Mouse (Mus musculus) lung, embryonic 14.5 days (tissue): ENCODE results near the gene Peli1. TPM values are rescaled to one million over a fixed set of nuclear protein-coding genes. Genes with fewer than 3 reads are reported as not detected.
"Not testable (repeated sequence)": the region's sequence is repeated elsewhere in the genome, so short reads cannot be mapped to it uniquely, and the experiment has no call there.

Source experiments
- ATAC-seq: fragments of 200-750 bp; cut with Nextera tagmentation; 2 replicates; pipeline ENCODE4 v1.8.0; 2017; ENCODE audit warnings: mild to moderate bottlenecking, moderate TSS enrichment, moderate library complexity; ENCODE audit not compliant: insufficient read depth
- DNase-seq: peaks from one replicate; pipeline ENCODE4 v3.0.0-alpha.2; 2015
- H3K27ac ChIP-seq: fragments of 300-500 bp; sonication (generic); 2 replicates; pipeline ENCODE4 v1.5.1; 2014; ENCODE audit warnings: low read depth, mild to moderate bottlenecking, moderate library complexity
- H3K27me3 ChIP-seq: fragments of 300-500 bp; sonication (generic); 2 replicates; pipeline ENCODE4 v1.6.1; 2014; ENCODE audit warnings: low read length, control low read depth; ENCODE audit not compliant: insufficient read depth
- H3K36me3 ChIP-seq: fragments of 300-500 bp; sonication (generic); 2 replicates; pipeline ENCODE4 v1.6.1; 2014; ENCODE audit warnings: control low read depth; ENCODE audit not compliant: insufficient read depth
- H3K4me1 ChIP-seq: fragments of 300-500 bp; sonication (generic); 2 replicates; pipeline ENCODE4 v1.6.1; 2014; ENCODE audit warnings: antibody characterized with exemption, control low read depth; ENCODE audit not compliant: insufficient read depth
- H3K4me2 ChIP-seq: fragments of 300-500 bp; sonication (generic); 2 replicates; pipeline ENCODE4 v1.6.1; 2014; ENCODE audit warnings: mild to moderate bottlenecking
- H3K4me3 ChIP-seq: fragments of 300-500 bp; sonication (generic); 2 replicates; pipeline ENCODE4 v1.5.1; 2014; ENCODE audit warnings: low read depth, low read length
- H3K9ac ChIP-seq: fragments of 300-500 bp; sonication (generic); 2 replicates; pipeline ENCODE4 v1.6.1; 2014
- H3K9me3 ChIP-seq: fragments of 300-500 bp; sonication (generic); 2 replicates; pipeline ENCODE4 v1.6.1; 2016; ENCODE audit warnings: low read depth, low read length, control low read depth
- CTCF ChIP-seq: IDR thresholded peaks from 2 replicates; pipeline ENCODE4 v1.5.1; 2016; ENCODE audit warnings: antibody characterized with exemption, low read depth
- WGBS: fragments of 180-500 bp; shearing (Covaris S2); extraction: QIAGEN DNeasy Blood & Tissue Kit; methylation state at CpG from one replicate; pipeline ENCODE4 v1.1.7; 2014; 5-methylcytosine and 5-hydroxymethylcytosine counted together
- polyA plus RNA-seq: library from polyadenylated mRNA; unstranded; fragments of >200 nt; fragmentation: Nextera tagmentation; extraction: Ambion mirVana; gene quantifications from 2 replicates; pipeline ENCODE4 v1.2.1, GENCODE M21; 2014

Gene Peli1
- polyA plus RNA-seq, 1 experiment from 2014 or later = 55.0 TPM

DNA sequence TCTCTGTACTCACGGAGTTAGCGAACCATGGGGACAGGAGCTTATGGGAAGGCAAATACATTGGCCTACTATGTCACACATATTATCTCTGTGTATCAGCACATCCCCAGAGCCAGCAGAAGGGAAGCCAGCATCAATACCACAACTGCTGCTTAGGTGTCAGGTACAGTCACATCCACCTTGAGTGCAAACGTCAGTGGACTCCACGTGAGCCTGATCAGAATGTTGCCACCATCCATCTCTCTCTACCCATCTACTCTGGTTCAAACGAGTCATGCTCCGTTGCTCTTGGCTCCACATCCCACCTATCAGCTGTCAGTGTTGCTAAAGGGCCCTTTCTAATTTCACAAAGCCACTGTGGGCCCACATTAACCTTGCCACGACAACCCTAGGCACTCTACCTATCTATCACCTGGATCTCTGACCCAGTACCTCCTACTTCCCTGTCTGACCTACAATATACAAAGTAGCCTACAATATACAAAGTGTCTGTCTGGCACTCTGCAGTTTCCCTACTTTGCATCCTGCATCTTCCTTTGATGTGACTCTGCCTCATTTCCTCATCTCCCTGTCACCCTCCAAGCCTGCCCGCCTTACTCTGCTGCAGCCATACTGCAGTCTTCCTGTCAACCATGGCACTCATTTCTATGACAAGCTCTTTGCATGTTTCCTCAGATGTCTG lies 73.4 kb downstream of the Peli1 start:
- peak; percentile 38; the same call in 1 of the 2 replicates for ATAC-seq
- H3K4me2 ChIP-seq = no peak overlapping the region
- TF ChIP-seq CTCF = no peak
- peak; percentile 26 for DNase-seq
- H3K27ac ChIP-seq = no peak overlapping the region; the same call in 1 of the 2 replicates
- H3K9ac ChIP-seq = no peak overlapping the region
- H3K36me3 ChIP-seq = no peaks in the 10 kb centered on the region
- H3K4me3 ChIP-seq = no peak overlapping the region
- 46% methylated on average over 8 of the region's 8 CpGs for WGBS
- H3K27me3 ChIP-seq = no peaks in the 10 kb centered on the region
- H3K9me3 ChIP-seq = 0 out of 2 replicates have a peak, but pooled peaks cover 3% of the 10 kb centered on the region
- peaks cover 19% of the 10 kb centered on the region for H3K4me1 ChIP-seq

DNA sequence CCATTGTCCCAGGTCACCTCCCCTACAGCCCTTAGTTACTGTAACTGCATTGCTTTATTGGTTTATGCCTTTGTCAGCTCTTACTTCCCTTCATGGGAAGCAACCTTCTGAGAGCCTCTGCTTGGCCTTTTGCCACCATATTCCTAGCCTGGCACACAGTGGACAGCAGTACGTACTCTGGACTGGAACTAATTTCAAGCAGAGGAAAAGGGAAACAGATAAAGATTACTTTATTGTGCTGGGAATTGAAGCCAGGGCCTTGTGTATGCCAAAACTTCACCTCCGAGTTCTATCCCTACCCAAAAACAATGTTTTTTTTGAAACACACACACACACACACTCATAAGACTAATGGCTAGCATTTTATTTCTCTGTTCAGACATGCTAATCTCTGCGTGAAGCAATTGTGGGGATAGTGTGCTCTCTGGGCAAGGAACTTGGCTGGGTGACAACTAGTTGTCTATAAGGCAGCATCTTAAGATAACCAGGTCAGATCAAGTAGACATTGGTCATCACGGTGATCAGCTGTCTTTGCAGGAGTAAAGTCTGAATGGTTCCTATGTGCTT lies 74.0 kb downstream of the Peli1 start:
- WGBS = 58% methylated on average over 4 of the region's 4 CpGs
- Histone ChIP-seq H3K4me2 (no peak overlapping the region), H3K27ac (peak overlapping the region; percentile 48; the same call in 1 of the 2 replicates), H3K9ac (no peak overlapping the region), H3K4me3 (no peak overlapping the region), H3K4me1 (peaks cover 19% of the 10 kb centered on the region), H3K27me3 (no peaks in the 10 kb centered on the region), H3K36me3 (no peaks in the 10 kb centered on the region), H3K9me3 (0 out of 2 replicates have a peak, but pooled peaks cover 3% of the 10 kb centered on the region)
- no peak for TF ChIP-seq CTCF
- ATAC-seq (no peak), DNase-seq (peak; percentile 54)

- TF ChIP-seq CTCF = no peak
- no peaks in the 10 kb centered on the region for H3K36me3 ChIP-seq
- 0 out of 2 replicates have a peak, but pooled peaks cover 3% of the 10 kb centered on the region for H3K9me3 ChIP-seq
- H3K4me3 ChIP-seq = no peak overlapping the region
- 85% methylated on average over 2 of the region's 2 CpGs for WGBS
- no peak overlapping the region for H3K4me2 ChIP-seq
- H3K27ac ChIP-seq = no peak overlapping the region
- DNase-seq (no peak), ATAC-seq (no peak)
- H3K9ac ChIP-seq = no peak overlapping the region
- no peaks in the 10 kb centered on the region for H3K27me3 ChIP-seq
- H3K4me1 ChIP-seq = peaks cover 19% of the 10 kb centered on the region
Measured at GRCm38 (mm10) chr11:21166495-21167096, 75.5 kb downstream of the Peli1 start.

- Histone ChIP-seq H3K9me3 (0 out of 2 replicates have a peak, but pooled peaks cover 3% of the 10 kb centered on the region), H3K9ac (no peak overlapping the region), H3K4me2 (no peak overlapping the region), H3K4me1 (peaks cover 8% of the 10 kb centered on the region), H3K27me3 (no peaks in the 10 kb centered on the region), H3K36me3 (no peaks in the 10 kb centered on the region), H3K27ac (no peak overlapping the region), H3K4me3 (no peak overlapping the region)
- DNase-seq (no peak), ATAC-seq (no peak)
- 61% methylated on average over 6 of the region's 6 CpGs for WGBS
- TF ChIP-seq CTCF = no peak
Measured at GRCm38 (mm10) chr11:21168828-21169607, 77.9 kb downstream of the Peli1 start.

DNA sequence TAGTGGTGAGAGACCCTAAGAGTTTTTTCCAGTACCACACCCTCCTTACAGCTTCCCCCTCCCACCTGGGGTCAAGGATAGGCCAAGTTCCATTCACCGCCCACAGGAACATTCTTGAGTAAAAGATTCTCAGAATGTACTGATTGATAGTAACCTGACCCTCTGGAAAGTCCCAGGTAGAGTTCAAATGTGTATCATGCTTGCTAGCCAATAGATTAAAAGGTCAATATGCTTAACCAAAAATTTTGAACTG lies 78.4 kb downstream of the Peli1 start:
- H3K9ac ChIP-seq, H3K4me3 ChIP-seq, H3K27ac ChIP-seq, H3K4me2 ChIP-seq, ATAC-seq, DNase-seq, H3K9me3 ChIP-seq, H3K36me3 ChIP-seq, H3K27me3 ChIP-seq, H3K4me1 ChIP-seq: not testable (repeated sequence)
- 74% methylated on average over 1 of the region's 1 CpGs for WGBS

DNA sequence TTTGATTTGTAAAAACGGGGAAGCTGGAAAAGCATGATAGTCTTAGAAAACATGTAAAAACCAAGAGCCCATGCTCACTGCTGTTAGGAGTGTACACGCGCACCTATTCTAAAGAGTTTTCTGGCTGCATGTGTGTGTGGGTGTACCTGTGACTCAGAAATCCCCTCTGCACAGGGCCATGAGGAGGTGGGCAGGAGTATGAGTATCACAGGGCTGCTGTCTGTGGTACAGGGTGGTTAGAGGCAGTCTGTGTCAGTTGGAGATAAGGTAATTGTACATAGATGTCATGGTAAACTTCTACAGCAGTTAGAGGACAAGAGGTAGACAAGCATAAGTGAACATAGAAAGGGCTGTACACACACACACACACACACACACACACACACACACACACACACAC lies 81.2 kb downstream of the Peli1 start:
- Histone ChIP-seq H3K27ac (no peak overlapping the region), H3K9me3 (0 out of 2 replicates have a peak, but pooled peaks cover 3% of the 10 kb centered on the region), H3K36me3 (no peaks in the 10 kb centered on the region), H3K4me2 (no peak overlapping the region), H3K9ac (no peak overlapping the region), H3K27me3 (no peaks in the 10 kb centered on the region), H3K4me3 (no peak overlapping the region), H3K4me1 (0 out of 2 replicates have a peak, but pooled peaks cover 3% of the 10 kb centered on the region)
- 90% methylated on average over 3 of the region's 3 CpGs for whole genome bisulfite sequencing
- no peak for DNase-seq
- TF ChIP-seq CTCF = no peak
- ATAC-seq = no peak

GRCm38 (mm10) chr11:21173926-21174325 lies 82.8 kb downstream of the Peli1 start:
- Histone ChIP-seq H3K4me2 (no peak overlapping the region), H3K4me3 (no peak overlapping the region), H3K36me3 (no peaks in the 10 kb centered on the region), H3K27me3 (no peaks in the 10 kb centered on the region), H3K9ac (no peak overlapping the region), H3K9me3 (0 out of 2 replicates have a peak, but pooled peaks cover 3% of the 10 kb centered on the region), H3K4me1 (0 out of 2 replicates have a peak, but pooled peaks cover 3% of the 10 kb centered on the region), H3K27ac (peak overlapping the region; percentile 67; the same call in 1 of the 2 replicates)
- no peak for TF ChIP-seq CTCF
- ATAC-seq = no peak
- WGBS = 86% methylated on average over 6 of the region's 6 CpGs
- DNase-seq = no peak
